Mouse (Mus musculus) macrophage (primary cell): ENCODE measurements around the gene Atp5k. TPM values are rescaled to one million over a fixed set of nuclear protein-coding genes. Genes with fewer than 3 reads are reported as not detected.
A peak's percentile ranks its signal among the peaks of the same experiment; 100 is the strongest.

Experiments
- H3K27ac ChIP-seq: fragments of 350-480 bp; formaldehyde crosslinking; 2 replicates; pipeline ENCODE4 v1.9.0; 2021
- H3K36me3 ChIP-seq: fragments of 350-480 bp; formaldehyde crosslinking; 2 replicates; pipeline ENCODE4 v1.9.0; 2021; ENCODE audit errors: inconsistent target
- H3K4me3 ChIP-seq: fragments of 350-480 bp; formaldehyde crosslinking; 2 replicates; pipeline ENCODE4 v1.9.0; 2021; ENCODE audit errors: inconsistent target
- H3K79me2 ChIP-seq: fragments of 350-480 bp; formaldehyde crosslinking; 2 replicates; pipeline ENCODE4 v1.9.0; 2021; ENCODE audit errors: inconsistent target
- WGBS: methylation state at CpG from one replicate; pipeline ENCODE4 v1.1.7; 2026; ENCODE audit warnings: inconsistent platforms; ENCODE audit not compliant: missing documents; 5-methylcytosine and 5-hydroxymethylcytosine counted together
- polyA plus RNA-seq: library from polyadenylated mRNA; stranded (reverse); fragments of 250-400 nt; gene quantifications from 3 replicates; pipeline ENCODE4 v1.2.4, GENCODE M21; 2018; ENCODE audit warnings: inconsistent platforms

Atp5k gene
- polyA plus RNA-seq, 1 experiment from 2014 or later = 215 TPM

DNA sequence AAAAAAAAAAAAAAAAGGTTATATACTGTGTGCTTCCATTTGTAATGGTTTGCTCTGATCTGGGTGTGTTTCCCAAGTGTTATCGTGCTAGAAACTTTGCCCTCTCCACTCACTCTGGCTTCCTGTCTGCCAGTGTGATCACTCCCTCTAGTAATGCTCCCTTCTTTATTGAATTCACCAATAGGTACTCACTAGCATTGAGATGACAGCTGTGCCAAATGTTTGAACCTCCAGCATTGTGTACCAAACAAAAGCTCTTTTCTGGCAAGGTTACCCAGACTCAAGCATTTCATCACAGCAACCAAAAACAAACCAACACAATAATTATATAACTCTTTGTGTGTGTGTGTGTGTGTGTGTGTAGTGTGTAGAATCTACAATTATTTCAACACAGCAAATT, 17.4 kb upstream of the Atp5k start:
- Histone ChIP-seq H3K36me3 (no peaks in the 10 kb centered on the region), H3K79me2 (no peaks in the 10 kb centered on the region), H3K4me3 (no peak overlapping the region), H3K27ac (no peak overlapping the region)
- WGBS = 100% methylated on average over 1 of the region's 1 CpGs

- Histone ChIP-seq H3K79me2 (no peaks in the 10 kb centered on the region), H3K27ac (no peak overlapping the region), H3K4me3 (no peak overlapping the region), H3K36me3 (no peaks in the 10 kb centered on the region)
- WGBS = 92% methylated on average over 8 of the region's 8 CpGs
These were observed 16.7 kb upstream of the Atp5k start for GRCm38 (mm10) chr5:108450837-108451540.

DNA sequence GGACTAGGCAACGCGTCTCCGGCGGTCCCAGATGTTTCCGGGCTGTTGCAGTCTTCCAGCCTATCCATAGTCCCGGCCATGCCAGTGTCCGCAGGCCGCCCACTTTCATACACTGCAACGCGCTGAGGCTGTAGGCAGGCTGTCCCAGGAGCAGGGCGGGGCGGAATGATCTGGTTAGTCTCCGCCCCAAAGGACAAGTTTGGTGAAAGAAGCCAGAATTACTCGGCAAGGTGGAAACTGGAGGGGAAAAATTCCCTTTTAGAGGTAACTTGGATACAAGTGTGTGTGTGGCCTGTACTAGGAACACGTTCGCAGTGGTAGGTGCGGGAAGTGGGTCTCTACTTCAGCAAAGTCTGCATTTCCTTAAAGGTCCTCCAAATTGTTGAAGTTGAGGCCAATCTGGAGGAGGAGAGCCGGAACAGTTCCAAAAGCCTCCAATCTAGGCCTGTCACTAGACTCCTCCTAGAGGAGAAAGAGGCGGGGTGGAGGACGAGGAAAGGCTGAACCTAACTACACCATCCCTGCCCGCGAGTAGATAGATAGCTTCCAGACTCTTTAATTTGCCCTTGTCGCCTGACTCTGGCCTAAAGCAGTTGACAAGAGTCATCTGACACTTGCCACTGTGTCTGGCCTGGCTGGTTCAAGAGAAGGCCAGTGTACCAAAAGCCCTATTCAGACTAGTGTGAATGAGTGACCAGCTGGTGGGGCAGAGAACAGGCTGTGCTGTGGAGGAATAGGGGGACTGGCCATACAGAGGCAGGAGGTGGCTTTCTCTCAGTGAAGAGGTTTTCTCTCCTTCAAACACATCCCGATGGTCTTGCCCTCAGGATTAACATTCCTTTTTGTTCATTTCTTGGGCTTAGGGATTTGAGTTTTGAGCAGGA, 14.8 kb upstream of the Atp5k start, which contains the start of gene Mfsd7a:
Gene Mfsd7a, minus strand, starts transcription at position 107 of the 884 bp plus-strand sequence.
- Histone ChIP-seq H3K36me3 (no peaks in the 10 kb centered on the region), H3K27ac (peak within 1 kb of the TSS; percentile 51), H3K79me2 (no peaks in the 10 kb centered on the region), H3K4me3 (peak within 1 kb of the TSS; percentile 42)
- WGBS = 13% methylated on average over 21 of the region's 24 CpGs

DNA sequence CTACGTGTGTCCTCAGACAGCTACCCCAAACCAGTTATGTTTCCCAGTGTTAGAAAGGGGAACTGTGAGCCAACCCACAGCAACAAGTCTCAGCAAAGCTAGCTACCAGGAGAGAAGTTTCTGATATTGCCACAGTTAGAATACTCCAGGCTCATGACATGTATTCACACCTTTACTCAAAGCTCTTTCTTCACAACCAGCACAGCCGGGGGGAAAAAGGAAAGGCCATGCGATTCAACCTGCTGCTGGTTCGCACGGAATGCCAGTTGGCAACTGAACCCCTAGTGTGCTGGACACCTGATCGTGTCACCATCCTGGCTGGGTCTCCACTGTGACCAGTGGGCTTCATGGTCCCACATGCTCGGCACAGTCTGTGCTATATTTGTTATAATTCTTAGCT, 13.6 kb upstream of the Atp5k start:
- H3K4me3 ChIP-seq = peak overlapping the region; percentile 42; the same call in 1 of the 2 replicates
- no peaks in the 10 kb centered on the region for H3K79me2 ChIP-seq

GRCm38 (mm10) chr5:108446973-108447372, 12.7 kb upstream of the Atp5k start:
- Histone ChIP-seq H3K4me3 (no peak overlapping the region), H3K36me3 (0 out of 2 replicates have a peak, but pooled peaks cover under 1% of the 10 kb centered on the region), H3K27ac (peak overlapping the region; percentile 7; the same call in 1 of the 2 replicates), H3K79me2 (no peaks in the 10 kb centered on the region)
- 24% methylated on average over 3 of the region's 3 CpGs for WGBS

More for the DNA sequence above, 13.6 kb upstream of the Atp5k start:
- Histone ChIP-seq H3K36me3 (no peaks in the 10 kb centered on the region), H3K27ac (peak overlapping the region; percentile 7; the same call in 1 of the 2 replicates)
- WGBS = 58% methylated on average over 7 of the region's 7 CpGs

DNA sequence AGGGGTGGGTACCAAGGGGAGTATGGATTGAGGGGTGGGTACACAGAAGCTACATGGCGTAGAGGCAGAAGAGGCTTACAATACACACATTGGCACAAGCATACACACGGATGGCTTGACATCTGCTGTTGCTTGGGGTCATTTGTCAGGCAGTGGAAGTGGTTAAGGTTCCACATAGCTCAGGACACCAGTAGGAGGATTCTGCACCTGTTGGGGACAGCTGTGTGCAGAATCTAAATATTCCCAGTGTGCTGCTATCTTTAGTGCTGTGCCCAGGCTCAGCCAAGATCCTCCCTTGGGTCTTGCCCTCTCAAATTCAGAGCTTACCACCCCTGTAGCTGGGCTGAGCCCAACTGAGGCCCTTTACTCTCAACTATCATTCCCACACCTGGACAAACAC, 1.9 kb upstream of the Atp5k start:
- Histone ChIP-seq H3K27ac (no peak overlapping the region), H3K4me3 (no peak overlapping the region), H3K79me2 (peaks cover 18% of the 10 kb centered on the region), H3K36me3 (peaks cover 12% of the 10 kb centered on the region; the same call in 1 of the 2 replicates)
- 79% methylated on average over 2 of the region's 2 CpGs for WGBS

DNA sequence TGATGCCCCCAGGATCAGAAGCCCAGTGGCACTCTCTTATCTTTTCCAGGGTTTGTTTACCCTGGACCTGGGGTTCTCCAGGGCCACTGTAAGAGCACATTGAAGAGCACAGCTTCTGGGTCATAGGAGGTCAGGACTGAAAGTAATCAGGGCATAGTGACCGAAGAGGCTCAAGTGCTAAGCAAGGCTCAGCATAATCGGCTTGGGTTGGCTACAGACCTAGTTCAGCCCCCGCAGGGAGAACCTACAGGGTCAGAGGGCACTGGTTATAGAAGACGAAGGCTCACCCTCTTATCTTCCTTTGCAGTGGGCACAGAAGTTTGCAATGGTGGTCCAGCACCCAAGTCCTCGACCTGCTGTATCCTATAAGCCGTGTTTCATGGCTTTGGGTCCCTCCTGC, 3.1 kb downstream of the Atp5k start:
- H3K36me3 ChIP-seq = peaks cover 31% of the 10 kb centered on the region
- WGBS = 94% methylated on average over 6 of the region's 6 CpGs

DNA sequence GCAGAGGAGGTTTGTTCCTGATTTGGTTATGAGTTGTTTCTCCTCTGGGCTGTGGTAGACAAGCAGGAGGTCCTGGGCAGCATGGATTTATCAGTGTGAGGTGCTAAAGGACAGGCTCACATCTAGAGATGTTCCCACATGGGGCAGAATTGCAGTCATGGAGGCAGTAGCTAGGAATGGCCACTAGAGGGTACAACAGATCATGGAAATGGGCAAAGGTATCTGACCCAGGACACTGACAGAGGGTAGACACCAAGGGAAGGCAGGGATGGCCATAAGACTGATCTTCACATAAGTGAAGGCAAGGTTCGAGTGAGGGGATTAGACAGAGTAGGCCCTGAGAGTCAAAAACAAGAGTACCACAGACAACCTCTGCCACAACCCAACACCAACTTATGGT, 7.1 kb downstream of the Atp5k start:
- Histone ChIP-seq H3K36me3 (peaks cover 30% of the 10 kb centered on the region), H3K79me2 (no peaks in the 10 kb centered on the region; the same call in 1 of the 2 replicates), H3K4me3 (no peak overlapping the region), H3K27ac (no peak overlapping the region)
- WGBS = 100% methylated on average over 1 of the region's 1 CpGs

More for the DNA sequence above, 3.1 kb downstream of the Atp5k start:
- peaks cover 18% of the 10 kb centered on the region for H3K79me2 ChIP-seq
- no peak overlapping the region for H3K4me3 ChIP-seq
- H3K27ac ChIP-seq = no peak overlapping the region

- no peak overlapping the region for H3K4me3 ChIP-seq
- H3K27ac ChIP-seq = no peak overlapping the region
- no peaks in the 10 kb centered on the region for H3K36me3 ChIP-seq
- WGBS = 89% methylated on average over 2 of the region's 2 CpGs
- H3K79me2 ChIP-seq = no peaks in the 10 kb centered on the region
These were observed 10.8 kb downstream of the Atp5k start for GRCm38 (mm10) chr5:108423427-108423826.

- WGBS = 69% methylated on average over 3 of the region's 3 CpGs
- Histone ChIP-seq H3K4me3 (no peak overlapping the region), H3K79me2 (no peaks in the 10 kb centered on the region), H3K36me3 (no peaks in the 10 kb centered on the region), H3K27ac (no peak overlapping the region)
These were observed 11.5 kb downstream of the Atp5k start for GRCm38 (mm10) chr5:108422741-108423140.

GRCm38 (mm10) chr5:108414711-108415110, 19.5 kb downstream of the Atp5k start:
- Histone ChIP-seq H3K36me3 (no peaks in the 10 kb centered on the region), H3K4me3 (no peak overlapping the region), H3K79me2 (no peaks in the 10 kb centered on the region), H3K27ac (peak overlapping the region; percentile 17)
- WGBS = 36% methylated on average over 2 of the region's 2 CpGs

DNA sequence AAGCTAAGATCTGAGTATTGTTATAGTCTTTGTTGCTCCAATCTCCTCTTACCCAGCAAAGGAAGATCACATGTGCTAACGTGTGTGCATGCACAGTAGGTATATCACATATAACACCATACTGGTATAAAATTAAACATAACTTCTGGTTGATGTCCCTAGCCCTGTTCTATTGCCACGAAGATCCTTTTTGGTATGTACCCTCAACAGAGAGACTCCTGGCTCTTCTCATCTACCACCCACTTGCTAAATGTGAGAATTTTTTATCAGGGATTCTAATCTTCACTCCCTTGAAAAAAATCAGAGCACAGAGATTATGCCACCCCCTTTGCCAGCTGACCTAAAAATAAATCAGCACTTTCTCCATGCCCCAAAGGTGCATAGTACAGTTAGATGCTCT, 27.3 kb downstream of the Atp5k start:
- WGBS = 100% methylated on average over 2 of the region's 2 CpGs
- Histone ChIP-seq H3K79me2 (no peaks in the 10 kb centered on the region), H3K27ac (peak overlapping the region; percentile 96), H3K36me3 (no peaks in the 10 kb centered on the region), H3K4me3 (no peak overlapping the region)

DNA sequence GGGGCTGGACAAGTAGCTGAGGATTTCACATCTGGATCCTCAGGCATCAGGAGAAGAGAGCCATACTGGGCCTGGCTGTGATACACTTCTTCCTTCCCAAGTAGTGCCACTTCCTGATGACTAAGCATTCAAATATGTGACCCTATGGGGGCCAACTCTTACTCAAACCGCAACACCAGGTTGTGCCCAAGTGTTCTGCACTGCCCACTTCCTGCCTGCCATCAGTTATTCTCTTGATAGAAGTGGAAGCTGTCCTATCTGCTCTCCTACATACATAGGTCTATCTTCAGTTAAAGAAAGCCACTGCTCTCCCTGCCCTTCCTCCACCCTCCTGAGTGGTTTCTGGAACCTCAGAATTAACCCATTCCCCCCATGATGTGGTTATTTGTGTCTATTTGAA, 28.8 kb downstream of the Atp5k start:
- 0% methylated on average over 1 of the region's 1 CpGs for WGBS
- H3K4me3 ChIP-seq = no peak overlapping the region
- peak overlapping the region; percentile 96 for H3K27ac ChIP-seq
- H3K79me2 ChIP-seq = no peaks in the 10 kb centered on the region
- no peaks in the 10 kb centered on the region for H3K36me3 ChIP-seq

GRCm38 (mm10) chr5:108403453-108403852, 30.8 kb downstream of the Atp5k start:
- H3K4me3 ChIP-seq = no peak overlapping the region
- WGBS = 89% methylated on average over 4 of the region's 4 CpGs
- no peak overlapping the region for H3K27ac ChIP-seq
- no peaks in the 10 kb centered on the region for H3K36me3 ChIP-seq
- no peaks in the 10 kb centered on the region for H3K79me2 ChIP-seq

DNA sequence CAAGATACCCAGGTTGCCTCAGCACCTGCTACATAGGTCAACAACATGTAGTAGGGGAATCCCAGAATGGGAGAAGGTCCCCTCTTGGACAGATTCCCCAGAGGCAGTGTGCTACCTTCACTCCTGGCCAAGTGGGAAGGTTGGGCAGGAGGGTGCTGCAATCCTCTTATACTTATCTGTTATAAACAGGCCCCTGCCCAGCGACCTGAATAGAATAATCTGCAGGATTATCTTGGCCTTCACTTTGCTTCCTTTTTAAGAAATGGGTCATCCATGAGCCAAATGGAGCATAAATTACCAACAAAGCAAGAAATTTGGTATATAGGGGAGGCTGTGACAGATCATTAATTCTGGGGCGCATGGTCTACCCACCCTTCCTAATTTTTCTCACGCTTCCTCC, 44.5 kb downstream of the Atp5k start:
- Histone ChIP-seq H3K27ac (no peak overlapping the region), H3K4me3 (no peak overlapping the region), H3K36me3 (no peaks in the 10 kb centered on the region), H3K79me2 (no peaks in the 10 kb centered on the region)
- WGBS = 84% methylated on average over 3 of the region's 3 CpGs
